Mouse (Mus musculus): Measurements from ENCODE around the gene Tat. TPM values are rescaled to one million over a fixed set of nuclear protein-coding genes. Genes with fewer than 3 reads are reported as not detected.

Tat gene
- total and polyA plus RNA-seq, 3 experiments, result not detected

GRCm38 (mm10) chr8:109983944-109984343 lies 6.3 kb upstream of the Tat start:
- in situ Hi-C loops (cut with MboI; ENCODE audit: low pct_ligation_motif_present, low pct_unique_long_range_greater_than_20kb, low sequenced_read_pairs), result no loop called here
- Histone ChIP-seq H3K4me2 (ENCODE audit: insufficient read depth, low read depth, poor library complexity, severe bottlenecking) (no peak overlapping the region), H3K36me3 (replicated peaks in 1 of 2; ENCODE audit: control insufficient read depth in 1 of 2, insufficient read depth in 1 of 2, low read length in 1 of 2) (no peaks in the 10 kb centered on the region), H3K9me3 (replicated peaks; ENCODE audit: low read length) (peaks cover 3% of the 10 kb centered on the region), H3K4me1 (ENCODE audit: control insufficient read depth in 1 of 2, insufficient read depth in 2 of 2) (peaks cover 0 to 3% of the 10 kb centered on the region in 2 experiments; a peak in 1 of 4 replicates), H3K4me3 (replicated peaks in 1 of 3; ENCODE audit: low read depth in 2 of 3, low read length in 2 of 3, poor library complexity in 1 of 3) (no peak overlapping the region), H3K79me2 (replicated peaks; ENCODE audit: control insufficient read depth, extremely low read depth, insufficient read depth, poor library complexity, severe bottlenecking) (no peaks in the 10 kb centered on the region), H3K27ac (ENCODE audit: insufficient read depth, low read depth) (no peak overlapping the region), H3K9ac (ENCODE audit: insufficient read depth, low read depth) (no peak overlapping the region), H3K27me3 (replicated peaks) (peaks cover 16% of the 10 kb centered on the region)
- no peak for DNase-seq (ENCODE audit: extremely low read depth)
- TF ChIP-seq NELFE (IDR thresholded peaks at IDR 0.05; ENCODE audit: low read depth, low read length), result no peak
- no peak for TF ChIP-seq CHD1 (IDR thresholded peaks at IDR 0.05; ENCODE audit: low read depth, low read length)
- TF ChIP-seq ETS1 (conservative IDR thresholded peaks at IDR 0.05; ENCODE audit: low read depth, low read length), result no peak
- no peak for TF ChIP-seq USF1 (IDR thresholded peaks at IDR 0.05; ENCODE audit: low read depth, low read length)
- no peak for TF ChIP-seq E2F4 (IDR thresholded peaks at IDR 0.05; ENCODE audit: insufficient replicate concordance, low read depth, low read length)
- TF ChIP-seq PAX5 (IDR thresholded peaks at IDR 0.05; ENCODE audit: low read length), result no peak
- no peak for TF ChIP-seq EP300 (IDR thresholded peaks at IDR 0.05; ENCODE audit: low read length)
- TF ChIP-seq BHLHE40 (IDR thresholded peaks at IDR 0.05; ENCODE audit: low read depth, low read length), result no peak
- no peak for TF ChIP-seq USF2 (conservative IDR thresholded peaks at IDR 0.05; ENCODE audit: low read depth, low read length)
- TF ChIP-seq POLR2A (IDR thresholded peaks at IDR 0.05; ENCODE audit: low read depth, low read length), result no peak
- no peak for TF ChIP-seq ZC3H11A (IDR thresholded peaks at IDR 0.05; ENCODE audit: low read depth, low read length)
- TF ChIP-seq SIN3A (IDR thresholded peaks at IDR 0.05; ENCODE audit: low read length), result no peak
- dilution Hi-C loops (cut with MboI; ENCODE audit: extremely low pct_ligation_motif_present, extremely low pct_unique_long_range_greater_than_20kb, low sequenced_read_pairs), result no loop called here

- no peaks in the 10 kb centered on the region for H3K4me1 ChIP-seq (ENCODE audit: control insufficient read depth in 1 of 2, insufficient read depth in 2 of 2)
- H3K4me2 ChIP-seq (ENCODE audit: insufficient read depth, low read depth, poor library complexity, severe bottlenecking), result no peak overlapping the region
- peaks cover 3% of the 10 kb centered on the region for H3K9me3 ChIP-seq (replicated peaks; ENCODE audit: low read length)
- no peak overlapping the region for H3K4me3 ChIP-seq (replicated peaks in 1 of 3; ENCODE audit: low read depth in 2 of 3, low read length in 2 of 3, poor library complexity in 1 of 3)
- H3K27me3 ChIP-seq (replicated peaks), result peaks cover 7% of the 10 kb centered on the region
- in situ Hi-C loops (cut with MboI; ENCODE audit: low pct_ligation_motif_present, low pct_unique_long_range_greater_than_20kb, low sequenced_read_pairs) (no loop called here), dilution Hi-C loops (cut with MboI; ENCODE audit: extremely low pct_ligation_motif_present, extremely low pct_unique_long_range_greater_than_20kb, low sequenced_read_pairs) (no loop called here)
- no peaks in the 10 kb centered on the region for H3K79me2 ChIP-seq (replicated peaks; ENCODE audit: control insufficient read depth, extremely low read depth, insufficient read depth, poor library complexity, severe bottlenecking)
- no peak overlapping the region for H3K9ac ChIP-seq (ENCODE audit: insufficient read depth, low read depth)
- no peak overlapping the region for H3K27ac ChIP-seq (ENCODE audit: insufficient read depth, low read depth)
- H3K36me3 ChIP-seq (replicated peaks in 1 of 2; ENCODE audit: control insufficient read depth in 1 of 2, insufficient read depth in 1 of 2, low read length in 1 of 2), result no peaks in the 10 kb centered on the region
- DNase-seq (ENCODE audit: extremely low read depth), result no peak
- no peak for TF ChIP-seq POLR2AphosphoS2 (IDR thresholded peaks at IDR 0.05; ENCODE audit: low read depth, low read length)
- TF ChIP-seq UBTF (IDR thresholded peaks at IDR 0.05; ENCODE audit: low read depth, low read length), result no peak
- TF ChIP-seq ELF1 (IDR thresholded peaks at IDR 0.05; ENCODE audit: low read depth, low read length), result no peak
- no peak for TF ChIP-seq MAX (IDR thresholded peaks at IDR 0.05; ENCODE audit: low read length)
- no peak for TF ChIP-seq ETS1 (conservative IDR thresholded peaks at IDR 0.05; ENCODE audit: low read depth, low read length)
- no peak for TF ChIP-seq GABPA (IDR thresholded peaks at IDR 0.05; ENCODE audit: insufficient replicate concordance, low read depth, low read length)
- TF ChIP-seq SIN3A (IDR thresholded peaks at IDR 0.05; ENCODE audit: low read length), result no peak
- no peak for TF ChIP-seq RAD21 (IDR thresholded peaks at IDR 0.05; ENCODE audit: low read depth, low read length)
- TF ChIP-seq E2F4 (IDR thresholded peaks at IDR 0.05; ENCODE audit: insufficient replicate concordance, low read depth, low read length), result no peak
- no peak for TF ChIP-seq MAFK (IDR thresholded peaks at IDR 0.05; ENCODE audit: insufficient replicate concordance, low read length)
- no peak for TF ChIP-seq HCFC1 (IDR thresholded peaks at IDR 0.05; ENCODE audit: low read depth, low read length)
- TF ChIP-seq POLR2A (IDR thresholded peaks at IDR 0.05; ENCODE audit: low read depth, low read length), result no peak
- no peak for TF ChIP-seq RCOR1 (conservative IDR thresholded peaks at IDR 0.05; ENCODE audit: low read depth, low read length)
- TF ChIP-seq JUND (conservative IDR thresholded peaks at IDR 0.05; ENCODE audit: low read depth, low read length), result no peak
- no peak for TF ChIP-seq ZMIZ1 (IDR thresholded peaks at IDR 0.05; ENCODE audit: low read depth, low read length)
- no peak for TF ChIP-seq CHD2 (IDR thresholded peaks at IDR 0.05; ENCODE audit: low read length)
- TF ChIP-seq PAX5 (IDR thresholded peaks at IDR 0.05; ENCODE audit: low read length), result no peak
- no peak for TF ChIP-seq MEF2A (IDR thresholded peaks at IDR 0.05; ENCODE audit: borderline replicate concordance, low read depth, low read length)
These were observed 3.9 kb upstream of the Tat start for GRCm38 (mm10) chr8:109986384-109986783.

Measured in CH12.LX (cell line).